Mouse (Mus musculus) intestine, embryonic 16.5 days (tissue): ENCODE data around the gene Rgs3. TPM values are rescaled to one million over a fixed set of nuclear protein-coding genes. Genes with fewer than 3 reads are reported as not detected.

ENCODE experiments used
- ATAC-seq: fragments of 200-750 bp; cut with Nextera tagmentation; 2 replicates; pipeline ENCODE4 v1.8.0; 2017; ENCODE audit warnings: moderate TSS enrichment, moderate library complexity
- H3K27ac ChIP-seq: fragments of 300-500 bp; sonication (generic); 2 replicates; pipeline ENCODE4 v1.5.1; 2014; ENCODE audit warnings: mild to moderate bottlenecking, low read length
- H3K27me3 ChIP-seq: fragments of 300-500 bp; sonication (generic); replicated peaks from 2 replicates; pipeline ENCODE4 v1.6.1; 2014; ENCODE audit warnings: low read length, control low read depth, mixed read lengths; ENCODE audit not compliant: control insufficient read depth, insufficient read depth
- H3K36me3 ChIP-seq: fragments of 300-500 bp; sonication (generic); 2 replicates; pipeline ENCODE4 v1.6.1; 2014; ENCODE audit warnings: low read length, control low read depth; ENCODE audit not compliant: control insufficient read depth, insufficient read depth
- H3K4me1 ChIP-seq: fragments of 300-500 bp; sonication (generic); 2 replicates; pipeline ENCODE4 v1.6.1; 2014; ENCODE audit warnings: low read length, control low read depth, mixed read lengths; ENCODE audit not compliant: control insufficient read depth, insufficient read depth
- H3K4me2 ChIP-seq: fragments of 300-500 bp; sonication (generic); 2 replicates; pipeline ENCODE4 v1.6.1; 2014; ENCODE audit warnings: low read depth, low read length, control low read depth
- H3K4me3 ChIP-seq: fragments of 300-500 bp; sonication (generic); 2 replicates; pipeline ENCODE4 v1.5.1; 2014; ENCODE audit warnings: mild to moderate bottlenecking, low read length
- H3K9ac ChIP-seq: fragments of 300-500 bp; sonication (generic); 2 replicates; pipeline ENCODE4 v1.6.1; 2014; ENCODE audit warnings: low read depth, low read length
- H3K9me3 ChIP-seq: fragments of 300-500 bp; sonication (generic); 2 replicates; pipeline ENCODE4 v1.6.1; 2016; ENCODE audit warnings: low read length, control low read depth; ENCODE audit not compliant: control insufficient read depth
- WGBS: fragments of 180-500 bp; shearing (Covaris S2); extraction: QIAGEN DNeasy Blood & Tissue Kit; methylation state at CpG from one replicate; pipeline ENCODE4 v1.1.7; 2014; 5-methylcytosine and 5-hydroxymethylcytosine counted together
- polyA plus RNA-seq: library from polyadenylated mRNA; unstranded; fragments of >200 nt; fragmentation: Nextera tagmentation; extraction: Ambion mirVana; gene quantifications from 2 replicates; pipeline ENCODE4 v1.2.1, GENCODE M21; 2015

Rgs3 gene
- polyA plus RNA-seq, 1 experiment from 2014 or later = 47.6 TPM

DNA sequence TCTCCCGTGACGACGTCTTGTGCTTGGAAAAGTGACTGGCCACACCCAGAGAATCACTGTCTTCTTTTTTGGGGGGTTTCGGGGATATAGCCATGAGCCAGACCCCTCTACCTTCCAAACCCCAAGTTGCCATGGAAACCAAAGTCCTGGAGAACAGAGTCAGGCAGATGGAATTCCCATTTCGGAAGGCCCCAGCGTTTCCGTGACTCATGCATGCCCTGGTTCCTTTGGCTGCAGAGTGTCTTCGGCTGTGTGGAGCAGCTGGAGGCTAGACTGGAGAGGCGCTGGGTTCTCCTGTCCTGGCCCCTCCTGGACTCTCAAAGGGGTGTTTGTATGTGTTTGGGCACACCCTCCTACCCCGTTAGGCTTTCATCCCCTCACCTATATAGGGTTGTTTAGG is 145.4 kb downstream of the Rgs3 start:
- peak; percentile 32 for ATAC-seq
- Histone ChIP-seq H3K4me2 (no peak overlapping the region), H3K4me1 (peaks cover 30% of the 10 kb centered on the region), H3K9ac (no peak overlapping the region), H3K9me3 (no peaks in the 10 kb centered on the region), H3K4me3 (no peak overlapping the region), H3K36me3 (peaks cover 12% of the 10 kb centered on the region), H3K27ac (peak overlapping the region; percentile 75), H3K27me3 (no peaks in the 10 kb centered on the region)
- WGBS = 57% methylated on average over 10 of the region's 10 CpGs

GRCm38 (mm10) chr4:62705749-62706148 is 146.1 kb downstream of the Rgs3 start:
- H3K9me3 ChIP-seq = no peaks in the 10 kb centered on the region
- no peak overlapping the region for H3K9ac ChIP-seq
- H3K27ac ChIP-seq = peak overlapping the region; percentile 75
- H3K4me2 ChIP-seq = no peak overlapping the region
- H3K4me3 ChIP-seq = no peak overlapping the region
- no peak for ATAC-seq
- 49% methylated on average over 3 of the region's 3 CpGs for whole genome bisulfite sequencing
- H3K4me1 ChIP-seq = peaks cover 24% of the 10 kb centered on the region
- no peaks in the 10 kb centered on the region for H3K27me3 ChIP-seq
- H3K36me3 ChIP-seq = peaks cover 12% of the 10 kb centered on the region

GRCm38 (mm10) chr4:62708084-62708483 is 148.4 kb downstream of the Rgs3 start:
- H3K4me1 ChIP-seq = peaks cover 16% of the 10 kb centered on the region
- no peak overlapping the region for H3K27ac ChIP-seq
- no peak overlapping the region for H3K4me3 ChIP-seq
- no peak overlapping the region for H3K9ac ChIP-seq
- no peaks in the 10 kb centered on the region for H3K27me3 ChIP-seq
- no peak for ATAC-seq
- no peak overlapping the region for H3K4me2 ChIP-seq
- 88% methylated on average over 7 of the region's 7 CpGs for WGBS
- peaks cover 5% of the 10 kb centered on the region; the same call in 1 of the 2 replicates for H3K36me3 ChIP-seq
- H3K9me3 ChIP-seq = no peaks in the 10 kb centered on the region

DNA sequence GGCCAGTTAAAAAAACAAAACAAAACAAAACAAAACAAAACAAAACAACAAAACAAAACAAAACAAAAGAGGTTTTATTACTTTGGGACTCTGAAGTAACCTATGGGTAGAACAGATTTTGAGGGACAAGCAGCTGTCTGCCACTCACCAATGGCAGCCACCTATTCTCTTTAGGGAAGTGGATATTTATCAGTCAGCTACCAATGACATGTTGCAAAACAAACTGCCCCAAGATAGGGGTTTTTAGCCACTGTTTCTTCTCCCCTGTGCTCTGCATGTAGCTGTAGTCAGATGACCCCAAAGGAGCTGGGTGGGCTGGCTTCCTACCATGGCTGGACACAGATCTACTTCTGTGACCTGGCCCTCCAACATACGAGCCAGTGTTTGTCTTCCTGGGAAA is 149.3 kb downstream of the Rgs3 start:
- ATAC-seq = no peak
- Histone ChIP-seq H3K4me1 (peaks cover 16% of the 10 kb centered on the region), H3K9me3 (no peaks in the 10 kb centered on the region), H3K4me2 (no peak overlapping the region), H3K27ac (no peak overlapping the region), H3K4me3 (no peak overlapping the region), H3K36me3 (peaks cover 1% of the 10 kb centered on the region; the same call in 1 of the 2 replicates), H3K27me3 (no peaks in the 10 kb centered on the region), H3K9ac (no peak overlapping the region)
- WGBS = 78% methylated on average over 1 of the region's 1 CpGs

- Histone ChIP-seq H3K4me1 (peaks cover 16% of the 10 kb centered on the region), H3K4me3 (no peak overlapping the region), H3K4me2 (no peak overlapping the region), H3K27ac (no peak overlapping the region), H3K9ac (no peak overlapping the region), H3K36me3 (no peaks in the 10 kb centered on the region), H3K9me3 (no peaks in the 10 kb centered on the region), H3K27me3 (no peaks in the 10 kb centered on the region)
- WGBS = 79% methylated on average over 5 of the region's 5 CpGs
- no peak for ATAC-seq
These were observed 149.8 kb downstream of the Rgs3 start for GRCm38 (mm10) chr4:62709448-62709847.

DNA sequence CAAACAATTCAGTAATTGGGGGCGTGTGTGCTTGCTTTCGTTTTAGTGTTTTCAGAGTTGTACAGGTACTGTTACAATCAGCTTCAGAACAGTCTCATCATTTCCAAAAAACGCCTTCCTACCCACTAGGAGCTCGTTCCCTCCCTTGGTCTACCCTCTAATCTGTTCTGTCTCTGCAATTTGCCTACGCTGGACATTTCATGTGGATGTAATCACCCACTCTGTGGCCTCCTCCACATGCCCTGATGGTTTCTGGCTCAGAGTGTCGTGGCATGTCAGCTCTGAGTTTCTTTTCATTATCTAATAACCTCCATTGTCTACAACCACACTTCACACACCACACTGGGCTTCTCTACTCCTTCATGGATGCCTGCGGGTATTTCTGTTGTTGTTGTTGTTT is 151.5 kb downstream of the Rgs3 start:
- H3K9me3 ChIP-seq = no peaks in the 10 kb centered on the region
- H3K9ac ChIP-seq = no peak overlapping the region
- no peaks in the 10 kb centered on the region for H3K27me3 ChIP-seq
- H3K36me3 ChIP-seq = no peaks in the 10 kb centered on the region
- WGBS = 85% methylated on average over 7 of the region's 7 CpGs
- H3K27ac ChIP-seq = no peak overlapping the region
- H3K4me3 ChIP-seq = no peak overlapping the region
- H3K4me1 ChIP-seq = no peaks in the 10 kb centered on the region
- no peak for ATAC-seq
- H3K4me2 ChIP-seq = no peak overlapping the region

- no peaks in the 10 kb centered on the region for H3K36me3 ChIP-seq
- H3K4me2 ChIP-seq = no peak overlapping the region
- no peaks in the 10 kb centered on the region for H3K9me3 ChIP-seq
- no peak overlapping the region for H3K9ac ChIP-seq
- no peaks in the 10 kb centered on the region for H3K4me1 ChIP-seq
- H3K4me3 ChIP-seq = no peak overlapping the region
- no peak overlapping the region for H3K27ac ChIP-seq
- 72% methylated on average over 4 of the region's 4 CpGs for WGBS
- ATAC-seq = no peak
- H3K27me3 ChIP-seq = no peaks in the 10 kb centered on the region
These were observed 151.9 kb downstream of the Rgs3 start for GRCm38 (mm10) chr4:62711582-62711981.

DNA sequence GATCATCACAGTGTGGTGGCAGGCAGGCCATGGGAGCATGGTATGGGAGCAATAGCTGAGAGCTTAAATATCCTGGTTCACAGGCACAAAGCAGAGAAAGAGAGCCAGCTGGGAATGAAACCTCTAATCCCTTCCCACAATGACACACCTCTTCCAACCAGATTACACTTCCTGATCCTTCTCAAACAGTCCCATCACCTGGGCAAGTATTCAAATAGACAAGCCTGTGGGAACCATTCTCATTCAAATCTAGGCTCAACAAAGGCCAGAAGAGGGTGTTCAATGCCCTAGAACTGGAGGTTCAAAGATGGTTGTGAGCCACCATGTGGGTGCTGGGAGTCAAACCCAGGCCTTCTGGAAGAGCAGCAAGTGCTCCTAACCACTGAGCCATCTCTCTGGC is 161.2 kb downstream of the Rgs3 start:
- Histone ChIP-seq H3K36me3 (no peaks in the 10 kb centered on the region), H3K27me3 (no peaks in the 10 kb centered on the region), H3K4me3 (no peak overlapping the region), H3K4me1 (peaks cover 9% of the 10 kb centered on the region; the same call in 1 of the 2 replicates), H3K27ac (no peak overlapping the region), H3K4me2 (no peak overlapping the region), H3K9me3 (no peaks in the 10 kb centered on the region), H3K9ac (no peak overlapping the region)
- ATAC-seq = no peak

DNA sequence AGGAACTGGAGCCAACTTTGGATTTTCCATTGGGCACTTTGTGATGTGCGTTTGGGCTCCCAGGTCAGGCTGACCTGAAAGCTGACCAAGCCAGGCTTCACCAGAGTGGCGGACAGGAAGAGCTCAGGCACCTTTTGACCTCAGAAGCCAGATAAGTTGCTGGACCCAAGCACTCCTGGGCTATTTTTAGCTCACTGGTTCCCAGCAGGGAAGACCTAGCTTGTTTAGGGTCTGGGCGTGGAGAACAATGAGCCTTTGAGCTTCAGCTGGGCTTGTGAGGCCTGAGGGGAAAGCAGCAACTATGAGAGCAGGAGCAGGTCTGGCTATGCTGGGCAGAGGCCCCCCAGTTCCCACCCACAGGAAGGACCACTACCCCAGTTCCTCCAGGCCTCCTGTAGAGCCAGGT is 162.4 kb downstream of the Rgs3 start:
- H3K4me1 ChIP-seq = peaks cover 9% of the 10 kb centered on the region; the same call in 1 of the 2 replicates
- H3K4me3 ChIP-seq = no peak overlapping the region
- no peak overlapping the region for H3K4me2 ChIP-seq
- H3K9me3 ChIP-seq = no peaks in the 10 kb centered on the region
- no peaks in the 10 kb centered on the region for H3K27me3 ChIP-seq
- peak; percentile 33; the same call in 1 of the 2 replicates for ATAC-seq
- no peak overlapping the region for H3K27ac ChIP-seq
- WGBS = 48% methylated on average over 3 of the region's 3 CpGs
- no peaks in the 10 kb centered on the region for H3K36me3 ChIP-seq
- H3K9ac ChIP-seq = no peak overlapping the region

DNA sequence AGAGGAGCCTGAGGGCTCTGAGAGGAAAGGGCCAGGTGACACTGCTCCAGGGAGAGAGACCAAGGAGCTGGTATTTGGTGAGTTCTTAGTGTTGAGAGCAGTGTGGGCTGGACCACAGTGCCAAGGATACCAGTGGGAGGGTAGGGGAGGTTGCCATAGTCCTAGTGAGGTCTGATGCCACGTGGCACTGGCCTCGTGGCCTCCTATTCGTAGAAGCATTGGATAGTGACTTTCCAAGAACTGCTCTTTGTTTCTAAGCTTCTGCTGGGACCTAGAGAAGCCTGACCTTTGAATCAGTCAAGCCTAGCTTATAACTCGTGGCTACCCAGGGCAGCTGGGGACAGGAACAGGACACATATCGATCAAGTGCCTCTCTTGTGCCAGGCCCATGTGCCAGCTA is 164.1 kb downstream of the Rgs3 start:
- WGBS = 87% methylated on average over 5 of the region's 5 CpGs
- Histone ChIP-seq H3K27me3 (no peaks in the 10 kb centered on the region), H3K9ac (no peak overlapping the region), H3K4me3 (no peak overlapping the region), H3K27ac (no peak overlapping the region), H3K4me2 (no peak overlapping the region), H3K4me1 (peaks cover 9% of the 10 kb centered on the region; the same call in 1 of the 2 replicates), H3K36me3 (no peaks in the 10 kb centered on the region), H3K9me3 (no peaks in the 10 kb centered on the region)
- ATAC-seq = no peak
